12 mouse cellular contexts compared by ENCODE assay signal in the genomic region with DNA sequence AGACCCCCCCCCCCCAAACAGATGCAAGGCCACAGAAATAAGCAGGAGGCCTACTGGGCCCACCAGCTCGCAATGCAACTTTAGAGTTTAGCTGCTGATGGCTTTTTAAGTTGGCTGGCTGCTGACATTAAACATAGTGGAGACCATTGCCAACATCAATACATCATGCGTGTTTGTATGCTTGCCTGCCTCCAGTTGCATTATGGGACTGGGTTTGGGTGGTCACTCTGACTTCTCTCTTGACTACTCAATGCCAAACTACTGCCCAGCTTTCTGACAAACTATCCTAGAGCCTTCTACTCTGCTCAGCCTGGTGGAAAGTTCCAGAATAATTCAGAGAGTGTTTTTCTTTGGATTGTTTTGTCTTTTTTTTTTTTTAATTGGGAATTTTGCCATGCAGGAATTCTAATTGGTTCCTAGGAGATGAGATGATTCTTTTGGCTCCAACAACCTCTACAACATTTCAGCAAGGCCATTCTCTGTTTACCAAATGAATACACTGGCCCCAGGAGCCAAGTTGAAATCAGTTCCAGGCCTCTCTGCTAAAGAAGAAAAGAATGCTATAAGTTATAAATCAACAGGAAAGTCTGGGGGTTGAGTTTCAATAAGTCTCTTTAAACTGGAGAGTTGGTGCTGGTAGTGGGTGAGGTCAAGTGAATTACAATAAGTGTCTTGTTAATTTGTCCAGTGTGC.
DNase-seq lines count a peak whose midpoint lies in the region; ATAC-seq and TF ChIP-seq lines count a peak whose summit lies in the region.
"Had no signal": no experiment of that assay in that cellular context is flagged by ENCODE, and none has a peak within 500 bp of the region (broad histone marks: within the 10 kb centered on the region; RNA-seq: fewer than 3 reads in every experiment).

No protein-coding gene starts in this region.

- H3K27me3 ChIP-seq in forebrain, embryonic 11.5 days (ENCODE audit: control insufficient read depth, insufficient read depth, low read length), result no peaks in the 10 kb centered on the region
- no peaks in the 10 kb centered on the region for H3K27me3 ChIP-seq in forebrain, embryonic 15.5 days
- no peaks in the 10 kb centered on the region for H3K27me3 ChIP-seq in lung, embryonic 14.5 days (ENCODE audit: insufficient read depth, low read length)
- H3K27me3 ChIP-seq in neural tube, embryonic 15.5 days (replicated peaks), result peaks cover 3% of the 10 kb centered on the region; the same call in 1 of the 2 replicates
- H3K27me3 ChIP-seq: limb, embryonic 12.5 days had no signal

- H3K9ac ChIP-seq in forebrain, embryonic 11.5 days (ENCODE audit: low read length), result no peak overlapping the region
- no peak overlapping the region for H3K9ac ChIP-seq in forebrain, embryonic 15.5 days (replicated peaks)
- H3K9ac ChIP-seq in lung, embryonic 14.5 days, result no peak overlapping the region
- no peak overlapping the region for H3K9ac ChIP-seq in neural tube, embryonic 15.5 days (replicated peaks)
- H3K9ac ChIP-seq: limb, embryonic 12.5 days had no signal

- H3K4me1 ChIP-seq in forebrain, embryonic 11.5 days (replicated peaks; ENCODE audit: control insufficient read depth, insufficient read depth, low read length), result peaks cover 11% of the 10 kb centered on the region
- peaks cover 18% of the 10 kb centered on the region for H3K4me1 ChIP-seq in forebrain, embryonic 15.5 days
- H3K4me1 ChIP-seq in lung, embryonic 14.5 days (ENCODE audit: insufficient read depth), result peaks cover 10% of the 10 kb centered on the region; the same call in 1 of the 2 replicates
- peaks cover 32% of the 10 kb centered on the region for H3K4me1 ChIP-seq in neural tube, embryonic 15.5 days

- no peak overlapping the region for H3K27ac ChIP-seq in forebrain, embryonic 11.5 days (ENCODE audit: low read depth, low read length)
- no peak overlapping the region for H3K27ac ChIP-seq in forebrain, embryonic 15.5 days (replicated peaks)
- peak overlapping the region; percentile 54; the same call in 1 of the 2 replicates for H3K27ac ChIP-seq in lung, embryonic 14.5 days (ENCODE audit: low read depth)
- peak overlapping the region; percentile 39; the same call in 1 of the 2 replicates for H3K27ac ChIP-seq in neural tube, embryonic 15.5 days (replicated peaks)
- H3K27ac ChIP-seq: limb, embryonic 12.5 days had no signal

- H3K36me3 ChIP-seq in forebrain, embryonic 11.5 days (ENCODE audit: control insufficient read depth, insufficient read depth, low read length), result no peaks in the 10 kb centered on the region
- no peaks in the 10 kb centered on the region for H3K36me3 ChIP-seq in forebrain, embryonic 15.5 days
- no peaks in the 10 kb centered on the region for H3K36me3 ChIP-seq in lung, embryonic 14.5 days (ENCODE audit: insufficient read depth)
- no peaks in the 10 kb centered on the region for H3K36me3 ChIP-seq in neural tube, embryonic 15.5 days
- H3K36me3 ChIP-seq: limb, embryonic 12.5 days had no signal

- no peak for TF ChIP-seq CTCF in lung, embryonic 14.5 days (IDR thresholded peaks at IDR 0.05; ENCODE audit: low read depth)
- no peak for TF ChIP-seq CTCF in brain, embryonic 14.5 days (IDR thresholded peaks at IDR 0.05; ENCODE audit: borderline replicate concordance, extremely low read depth, insufficient read depth, insufficient read length)

- 84% methylated on average over 2 of the region's 2 CpGs for WGBS in forebrain, embryonic 11.5 days
- 58% methylated on average over 2 of the region's 2 CpGs for WGBS in forebrain, embryonic 15.5 days
- 55% methylated on average over 2 of the region's 2 CpGs for whole genome bisulfite sequencing in lung, embryonic 14.5 days
- 64% methylated on average over 2 of the region's 2 CpGs for WGBS in neural tube, embryonic 15.5 days

- no peak for ATAC-seq in forebrain, embryonic 11.5 days (replicated peaks; ENCODE audit: low FRiP score)
- ATAC-seq in forebrain, embryonic 15.5 days (replicated peaks), result no peak
- ATAC-seq in lung, embryonic 14.5 days (ENCODE audit: insufficient read depth), result no peak
- ATAC-seq in neural tube, embryonic 15.5 days (ENCODE audit: low FRiP score), result peak; percentile 60; the same call in 1 of the 2 replicates
- ATAC-seq: activated CD4-positive, CD25-positive, alpha-beta regulatory T cell, adult 4 months had no signal

- no peak overlapping the region for H3K4me2 ChIP-seq in forebrain, embryonic 11.5 days (ENCODE audit: low read depth, low read length, severe bottlenecking)
- H3K4me2 ChIP-seq in forebrain, embryonic 15.5 days (replicated peaks), result no peak overlapping the region
- H3K4me2 ChIP-seq in lung, embryonic 14.5 days, result no peak overlapping the region
- no peak overlapping the region for H3K4me2 ChIP-seq in neural tube, embryonic 15.5 days
- H3K4me2 ChIP-seq: limb, embryonic 12.5 days had no signal

- H3K9me3 ChIP-seq in forebrain, embryonic 11.5 days (ENCODE audit: control insufficient read depth, low read length), result no peaks in the 10 kb centered on the region
- no peaks in the 10 kb centered on the region for H3K9me3 ChIP-seq in forebrain, embryonic 15.5 days
- no peaks in the 10 kb centered on the region for H3K9me3 ChIP-seq in lung, embryonic 14.5 days (ENCODE audit: low read depth, low read length)
- no peaks in the 10 kb centered on the region for H3K9me3 ChIP-seq in neural tube, embryonic 15.5 days (replicated peaks)
- H3K9me3 ChIP-seq: limb, embryonic 12.5 days had no signal

- H3K4me3 ChIP-seq in forebrain, embryonic 11.5 days (ENCODE audit: low read depth, low read length), result no peak overlapping the region
- H3K4me3 ChIP-seq in forebrain, embryonic 15.5 days, result no peak overlapping the region
- no peak overlapping the region for H3K4me3 ChIP-seq in lung, embryonic 14.5 days (ENCODE audit: low read depth, low read length)
- H3K4me3 ChIP-seq in neural tube, embryonic 15.5 days (replicated peaks), result no peak overlapping the region
- H3K4me3 ChIP-seq: limb, embryonic 12.5 days had no signal

- DNase-seq in forebrain, embryonic 11.5 days (ENCODE audit: low spot score), result peak; percentile 27
- peak; percentile 61 for DNase-seq in lung, embryonic 14.5 days
- DNase-seq in lung, adult 18-20 months, result no peak
- DNase-seq in brain, embryonic 14.5 days (ENCODE audit: low read depth), result peak; percentile 50
- DNase-seq in layer of hippocampus, postnatal 10 days (ENCODE audit: low spot score in 2 of 2), result no peak
- DNase-seq in cerebellum, adult 11-12 months, result no peak
- DNase-seq: cerebellum, postnatal 25 days; layer of hippocampus, adult 9-11 months had no signal

- TF ChIP-seq POLR2A in brain, embryonic 14.5 days (IDR thresholded peaks at IDR 0.05; ENCODE audit: borderline replicate concordance, extremely low read depth, insufficient read depth, insufficient read length, poor library complexity, severe bottlenecking), result no peak

Comparison
In these comparisons a context has a peak if more than half of its experiments do, and no peak if none do; other contexts are left out.
1. DNase-seq: peak in forebrain, embryonic 11.5 days (single experiment), lung, embryonic 14.5 days (single experiment) and brain, embryonic 14.5 days (single experiment); none in lung, adult 18-20 months (0 of 2), layer of hippocampus, postnatal 10 days (0 of 2) and cerebellum, adult 11-12 months (single experiment).
2. H3K27ac ChIP-seq: peak in lung, embryonic 14.5 days (single experiment) and neural tube, embryonic 15.5 days (single experiment); none in forebrain, embryonic 11.5 days (single experiment) and forebrain, embryonic 15.5 days (single experiment).